Mouse (Mus musculus) CH12.LX (cell line): ENCODE results near the gene Tm7sf3. TPM values are rescaled to one million over a fixed set of nuclear protein-coding genes. Genes with fewer than 3 reads are reported as not detected.

Source experiments
- DNase-seq: peaks from one replicate; pipeline ENCODE4 v3.0.0-alpha.2; 2013; ENCODE audit errors: extremely low read depth
- H3K27ac ChIP-seq: 2 replicates; pipeline ENCODE4 v1.5.1; 2012; ENCODE audit warnings: low read depth, mild to moderate bottlenecking, control low read depth, moderate library complexity; ENCODE audit not compliant: insufficient read depth
- H3K27me3 ChIP-seq: replicated peaks from 2 replicates; pipeline ENCODE3; 2012; ENCODE audit warnings: inconsistent platforms
- H3K36me3 ChIP-seq, 2 experiments: replicated peaks in 1 of 2; 2 replicates each; pipeline versions ENCODE3 to v1.6.1; 2012; ENCODE audit warnings: inconsistent platforms in 1 of 2, low read length in 1 of 2, mild to moderate bottlenecking in 1 of 2, mixed read lengths in 1 of 2, moderate library complexity in 1 of 2; ENCODE audit not compliant: control insufficient read depth in 1 of 2, insufficient read depth in 1 of 2
- H3K4me1 ChIP-seq, 2 experiments: 2 replicates each; pipeline ENCODE4 v1.6.1; 2012; ENCODE audit warnings: inconsistent platforms in 1 of 2, moderate library complexity in 1 of 2; ENCODE audit not compliant: insufficient read depth in 2 of 2, control insufficient read depth in 1 of 2
- H3K4me2 ChIP-seq: 2 replicates; pipeline ENCODE4 v1.6.1; 2012; ENCODE audit warnings: low read depth, mild to moderate bottlenecking, control low read depth; ENCODE audit not compliant: poor library complexity, insufficient read depth, severe bottlenecking
- H3K4me3 ChIP-seq, 3 experiments: fragments of 150-350 bp in 1 of 3; sonication (generic) in 1 of 3; replicated peaks in 1 of 3; 2 replicates each; pipeline versions ENCODE3 to v1.5.1; 2011 to 2012; ENCODE audit warnings: low read depth in 2 of 3, low read length in 2 of 3, mild to moderate bottlenecking in 2 of 3, moderate library complexity in 2 of 3, control low read depth in 1 of 3, improper control_type of control experiment in 1 of 3, inconsistent platforms in 1 of 3, mixed read lengths in 1 of 3; ENCODE audit not compliant: poor library complexity in 1 of 3
- H3K79me2 ChIP-seq: replicated peaks from 2 replicates; pipeline ENCODE4 v1.6.1; 2012; ENCODE audit warnings: mild to moderate bottlenecking, moderate library complexity; ENCODE audit not compliant: control insufficient read depth, poor library complexity, insufficient read depth, severe bottlenecking; ENCODE audit errors: extremely low read depth
- H3K9ac ChIP-seq: 2 replicates; pipeline ENCODE4 v1.6.1; 2012; ENCODE audit warnings: low read depth, mild to moderate bottlenecking, control low read depth, moderate library complexity; ENCODE audit not compliant: insufficient read depth
- H3K9me3 ChIP-seq: replicated peaks from 2 replicates; pipeline ENCODE3; 2012; ENCODE audit warnings: low read length, inconsistent platforms, mixed read lengths
- BHLHE40 ChIP-seq: IDR thresholded peaks from 2 replicates; pipeline ENCODE4 v1.6.1; 2011; ENCODE audit warnings: mild to moderate bottlenecking, low read depth, low read length, improper control_type of control experiment
- CHD1 ChIP-seq: IDR thresholded peaks from 2 replicates; pipeline ENCODE4 v1.6.1; 2012; ENCODE audit warnings: low read depth, low read length, improper control_type of control experiment, inconsistent platforms
- E2F4 ChIP-seq: IDR thresholded peaks from 2 replicates; pipeline ENCODE4 v1.6.1; 2011; ENCODE audit warnings: low read depth, low read length, improper control_type of control experiment; ENCODE audit not compliant: insufficient replicate concordance
- EP300 ChIP-seq: IDR thresholded peaks from 2 replicates; pipeline ENCODE4 v1.6.1; 2011; ENCODE audit warnings: low read length, improper control_type of control experiment
- ETS1 ChIP-seq: conservative IDR thresholded peaks from 2 replicates; pipeline ENCODE4 v1.6.1; 2012; ENCODE audit warnings: low read depth, mild to moderate bottlenecking, inconsistent platforms, low read length, improper control_type of control experiment, moderate library complexity
- HCFC1 ChIP-seq: IDR thresholded peaks from 2 replicates; pipeline ENCODE4 v1.6.1; 2012; ENCODE audit warnings: low read depth, mild to moderate bottlenecking, inconsistent platforms, low read length, improper control_type of control experiment
- JUN ChIP-seq: IDR thresholded peaks from 2 replicates; pipeline ENCODE4 v1.6.1; 2011; ENCODE audit warnings: low read depth, mild to moderate bottlenecking, low read length, improper control_type of control experiment, moderate library complexity; ENCODE audit not compliant: insufficient read depth
- JUND ChIP-seq: conservative IDR thresholded peaks from 2 replicates; pipeline ENCODE4 v1.6.1; 2011; ENCODE audit warnings: low read depth, low read length, improper control_type of control experiment
- MAFK ChIP-seq: IDR thresholded peaks from 2 replicates; pipeline ENCODE4 v1.6.1; 2011; ENCODE audit warnings: low read length, improper control_type of control experiment; ENCODE audit not compliant: insufficient replicate concordance
- MAX ChIP-seq: IDR thresholded peaks from 2 replicates; pipeline ENCODE4 v1.6.1; 2011; ENCODE audit warnings: low read length, improper control_type of control experiment
- MAZ ChIP-seq: IDR thresholded peaks from 2 replicates; pipeline ENCODE4 v1.6.1; 2012; ENCODE audit warnings: low read depth, mild to moderate bottlenecking, inconsistent platforms, low read length, improper control_type of control experiment, moderate library complexity
- MEF2A ChIP-seq: IDR thresholded peaks from 2 replicates; pipeline ENCODE4 v1.6.1; 2014; ENCODE audit warnings: low read depth, mild to moderate bottlenecking, inconsistent platforms, low read length, improper control_type of control experiment, borderline replicate concordance
- MXI1 ChIP-seq: IDR thresholded peaks from 2 replicates; pipeline ENCODE4 v1.6.1; 2011; ENCODE audit warnings: mild to moderate bottlenecking, low read depth, low read length, improper control_type of control experiment
- MYC ChIP-seq: IDR thresholded peaks from 2 replicates; pipeline ENCODE4 v1.6.1; 2011; ENCODE audit warnings: low read depth, mild to moderate bottlenecking, improper control_type of control experiment, low read length
- NELFE ChIP-seq: IDR thresholded peaks from 2 replicates; pipeline ENCODE4 v1.6.1; 2011; ENCODE audit warnings: low read depth, low read length, improper control_type of control experiment
- PAX5 ChIP-seq: IDR thresholded peaks from 2 replicates; pipeline ENCODE4 v1.6.1; 2012; ENCODE audit warnings: low read length, inconsistent platforms, mixed read lengths
- POLR2A ChIP-seq: IDR thresholded peaks from 2 replicates; pipeline ENCODE4 v1.6.1; 2011; ENCODE audit warnings: low read depth, mild to moderate bottlenecking, improper control_type of control experiment, low read length
- POLR2AphosphoS2 ChIP-seq: IDR thresholded peaks from 2 replicates; pipeline ENCODE4 v1.6.1; 2011; ENCODE audit warnings: low read depth, low read length, improper control_type of control experiment
- RAD21 ChIP-seq: IDR thresholded peaks from 2 replicates; pipeline ENCODE4 v1.6.1; 2011; ENCODE audit warnings: low read depth, mild to moderate bottlenecking, low read length, improper control_type of control experiment, moderate library complexity
- RCOR1 ChIP-seq: conservative IDR thresholded peaks from 2 replicates; pipeline ENCODE4 v1.6.1; 2012; ENCODE audit warnings: low read depth, mild to moderate bottlenecking, inconsistent platforms, low read length, improper control_type of control experiment
- SIN3A ChIP-seq: IDR thresholded peaks from 2 replicates; pipeline ENCODE4 v1.6.1; 2012; ENCODE audit warnings: low read length, improper control_type of control experiment, inconsistent platforms
- TCF12 ChIP-seq: IDR thresholded peaks from 2 replicates; pipeline ENCODE4 v1.6.1; 2014; ENCODE audit warnings: low read depth, mild to moderate bottlenecking, inconsistent platforms, low read length, improper control_type of control experiment
- UBTF ChIP-seq: IDR thresholded peaks from 2 replicates; pipeline ENCODE4 v1.6.1; 2012; ENCODE audit warnings: low read depth, mild to moderate bottlenecking, inconsistent platforms, low read length, improper control_type of control experiment, moderate library complexity
- USF1 ChIP-seq: IDR thresholded peaks from 2 replicates; pipeline ENCODE4 v1.6.1; 2014; ENCODE audit warnings: low read depth, mild to moderate bottlenecking, inconsistent platforms, low read length, improper control_type of control experiment
- USF2 ChIP-seq: conservative IDR thresholded peaks from 2 replicates; pipeline ENCODE4 v1.6.1; 2011; ENCODE audit warnings: low read depth, low read length, improper control_type of control experiment
- ZC3H11A ChIP-seq: IDR thresholded peaks from 2 replicates; pipeline ENCODE4 v1.6.1; 2012; ENCODE audit warnings: low read depth, mild to moderate bottlenecking, inconsistent platforms, low read length, improper control_type of control experiment
- ZNF384 ChIP-seq: IDR thresholded peaks from 2 replicates; pipeline ENCODE4 v1.6.1; 2012; ENCODE audit warnings: low read depth, low read length, improper control_type of control experiment, inconsistent platforms
- dilution Hi-C: fragments of 300-500 bp; cut with MboI; formaldehyde crosslinking; loops from 2 replicates; pipeline ENCODE4 v1.14.3; 2020; ENCODE audit warnings: low sequenced_read_pairs; ENCODE audit not compliant: extremely low pct_unique_long_range_greater_than_20kb, extremely low pct_ligation_motif_present
- in situ Hi-C: fragments of 300-500 bp; cut with MboI; formaldehyde crosslinking; loops from 3 replicates; pipeline ENCODE4 v1.14.3; 2019; ENCODE audit warnings: low sequenced_read_pairs, low pct_ligation_motif_present, low pct_unique_long_range_greater_than_20kb, mixed read lengths
- polyA plus RNA-seq: library from polyadenylated mRNA; unstranded; fragments of >175 nt; gene quantifications from 2 replicates; pipeline ENCODE4 v1.2.1, GENCODE M21; 2012; ENCODE audit warnings: low read depth; ENCODE audit not compliant: insufficient read length
- total RNA-seq, 2 experiments: library from RNA; depleted of rRNA; stranded (reverse); fragments of 300-350 nt in 1 of 2; fragments of >200 nt in 1 of 2; gene quantifications; 2 replicates each; pipeline ENCODE4 v1.2.3; 2012 to 2014

Gene Tm7sf3
- total and polyA plus RNA-seq, 3 experiments = 11.4 to 23.9 (median 13.4) TPM

- Histone ChIP-seq H3K9ac (no peak overlapping the region), H3K27me3 (no peaks in the 10 kb centered on the region), H3K4me1 (peaks cover 0 to 29% of the 10 kb centered on the region in 2 experiments; a peak in 2 of 4 replicates), H3K9me3 (peaks cover 12% of the 10 kb centered on the region), H3K27ac (no peak overlapping the region), H3K4me2 (no peak overlapping the region), H3K4me3 (no peak overlapping the region), H3K79me2 (no peaks in the 10 kb centered on the region), H3K36me3 (no peaks in the 10 kb centered on the region)
- TF ChIP-seq EP300 (no peak), RCOR1 (no peak), MAZ (no peak), BHLHE40 (no peak), MXI1 (no peak), TCF12 (no peak), JUN (no peak), POLR2AphosphoS2 (no peak), ZNF384 (no peak), NELFE (no peak), USF1 (no peak), E2F4 (no peak), MYC (no peak), POLR2A (no peak), SIN3A (no peak), ZC3H11A (no peak), USF2 (no peak), MAX (no peak)
- in situ Hi-C loops = no loop called here
- DNase-seq = no peak
- dilution Hi-C loops = no loop called here
Observed at GRCm38 (mm10) chr6:146683881-146684280, 41.3 kb upstream of the Tm7sf3 start.

DNA sequence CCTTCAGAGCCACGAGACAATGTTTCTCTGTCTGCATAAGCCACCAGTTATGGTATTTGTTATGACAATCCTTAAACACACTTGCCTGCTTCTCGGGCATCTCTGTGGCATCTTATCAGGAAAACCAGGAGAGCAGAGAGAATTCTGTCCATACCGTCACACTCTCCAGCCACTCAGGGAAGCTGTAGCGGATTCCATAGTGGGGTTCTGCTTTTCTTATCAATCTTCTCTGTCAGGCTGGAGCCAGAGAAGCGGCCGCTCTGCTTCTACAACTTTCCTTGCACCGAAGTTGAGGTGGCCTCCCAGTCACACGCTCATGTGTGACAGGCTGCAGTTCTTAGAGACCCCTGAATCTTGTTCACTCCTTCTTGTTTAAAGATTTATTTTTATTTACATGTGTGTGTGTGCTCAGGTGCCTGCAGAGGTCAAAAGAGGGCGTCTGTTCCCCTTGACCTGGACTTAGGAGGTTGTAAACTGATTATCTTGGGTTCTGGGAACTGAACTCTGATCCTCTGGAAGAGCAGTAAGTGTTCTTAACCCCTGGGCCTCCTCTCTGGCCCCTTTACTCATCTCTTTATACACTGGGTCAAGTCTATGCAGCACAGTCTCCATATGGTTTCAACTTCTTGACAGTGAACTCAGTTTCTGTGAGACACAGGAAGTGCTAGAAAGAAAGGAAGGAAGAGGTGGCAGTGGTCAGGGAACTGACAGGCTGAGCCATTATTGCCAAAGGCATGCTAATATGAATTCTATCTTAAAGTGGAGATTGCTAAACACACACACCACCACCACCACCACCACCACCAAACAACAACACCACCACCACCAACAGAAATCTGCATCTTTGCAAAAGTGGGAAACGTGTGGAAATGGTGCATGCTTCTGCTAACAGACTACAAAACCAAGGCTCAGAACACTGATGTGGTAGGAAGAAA, 35.8 kb upstream of the Tm7sf3 start:
- TF ChIP-seq UBTF (no peak), ETS1 (no peak), MYC (no peak), MAZ (no peak), MAFK (no peak), USF2 (no peak), RAD21 (no peak), POLR2AphosphoS2 (no peak), MEF2A (no peak), ZNF384 (no peak), HCFC1 (no peak), E2F4 (no peak), MXI1 (no peak), RCOR1 (no peak), JUND (no peak), BHLHE40 (no peak), PAX5 (no peak), CHD1 (no peak)
- dilution Hi-C loops = no loop called here
- Histone ChIP-seq H3K27me3 (no peaks in the 10 kb centered on the region), H3K4me3 (no peak overlapping the region), H3K79me2 (no peaks in the 10 kb centered on the region), H3K36me3 (no peaks in the 10 kb centered on the region), H3K9ac (no peak overlapping the region), H3K4me1 (peaks cover 11 to 28% of the 10 kb centered on the region in 2 experiments), H3K27ac (no peak overlapping the region), H3K4me2 (no peak overlapping the region), H3K9me3 (peaks cover 12% of the 10 kb centered on the region)
- in situ Hi-C loops = loop anchor here (5.0 kb wide), 1 partner anchor 44 kb away; the partner anchor contains the start of gene Stk38l
- DNase-seq = no peak
